In the genomic region with DNA sequence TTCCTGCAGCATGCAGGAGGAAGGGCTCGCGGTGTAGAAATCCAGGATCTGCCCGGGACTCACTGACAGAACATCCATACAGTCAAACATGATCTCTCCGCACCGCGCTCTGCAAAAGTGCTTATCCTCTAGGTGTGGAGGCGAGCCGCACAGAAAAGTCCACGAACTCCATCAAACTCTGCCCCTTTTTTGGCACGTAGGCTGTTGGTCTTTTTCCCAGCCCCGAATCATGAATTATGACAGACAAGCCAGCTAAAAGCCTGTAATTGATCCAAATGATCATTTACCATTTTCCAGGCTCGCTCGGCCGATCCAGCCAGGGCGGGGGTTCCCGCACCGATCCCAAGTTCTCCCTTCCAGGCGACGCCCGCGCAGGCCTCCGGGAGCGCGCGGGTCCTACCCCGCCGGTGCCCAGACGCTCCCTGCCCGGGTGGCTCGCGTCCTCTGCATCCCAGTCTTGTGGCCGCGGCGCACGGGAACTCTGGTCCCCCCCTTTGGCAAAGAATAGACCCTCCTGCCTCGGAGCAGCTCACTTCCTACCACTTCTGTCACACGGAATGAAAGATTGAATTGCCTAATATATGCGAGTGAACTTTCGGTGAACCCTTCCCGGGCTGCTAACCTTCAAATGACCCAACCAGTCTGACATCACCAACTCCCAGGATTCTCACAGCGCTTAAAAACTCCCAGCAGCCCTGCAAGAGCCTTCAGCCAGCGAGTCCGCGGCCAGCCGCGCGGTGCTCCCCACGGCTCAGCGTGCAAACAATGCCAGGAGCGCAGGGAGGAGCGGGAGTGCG, we compare ENCODE assay signal across 8 mouse cellular contexts.
DNase-seq lines count a peak whose midpoint lies in the region; ATAC-seq lines count a peak whose summit lies in the region.

No protein-coding gene starts in this region.

- H3K27ac ChIP-seq in embryonic facial prominence, embryonic 10.5 days (replicated peaks): peak overlapping the region; percentile 95
- peak overlapping the region; percentile 95 for H3K27ac ChIP-seq in intestine, embryonic 14.5 days (ENCODE audit: low read depth)

- peak overlapping the region; percentile 70 for H3K4me2 ChIP-seq in intestine, embryonic 14.5 days (ENCODE audit: low read length)

- intact Hi-C loops in left cerebral cortex, postnatal 10 days (cut with DNase I): loop anchor here (10.0 kb wide), 1 partner anchor 140 kb away; no protein-coding TSS in a partner anchor

- no peaks in the 10 kb centered on the region for H3K9me3 ChIP-seq in embryonic facial prominence, embryonic 10.5 days
- no peaks in the 10 kb centered on the region for H3K9me3 ChIP-seq in intestine, embryonic 14.5 days (ENCODE audit: control insufficient read depth, low read length)

- peak; percentile 93 for ATAC-seq in intestine, embryonic 14.5 days (replicated peaks; ENCODE audit: low FRiP score, low TSS enrichment, low read depth)
- peak; percentile 86 for ATAC-seq in megakaryocyte, adult 5-6 weeks (ENCODE audit: poor library complexity, severe bottlenecking)
- no peak for ATAC-seq in inflammation-experienced regulatory T-cells, adult 6 months

- peak overlapping the region; percentile 76 for H3K4me3 ChIP-seq in embryonic facial prominence, embryonic 10.5 days
- peak overlapping the region; percentile 68 for H3K4me3 ChIP-seq in intestine, embryonic 14.5 days (ENCODE audit: low read depth, low read length)

- under 1% methylated on average over 52 of the region's 52 CpGs for WGBS in embryonic facial prominence, embryonic 10.5 days
- WGBS in intestine, embryonic 14.5 days: under 1% methylated on average over 52 of the region's 52 CpGs

- H3K4me1 ChIP-seq in embryonic facial prominence, embryonic 10.5 days: peaks cover 54% of the 10 kb centered on the region
- peaks cover 16% of the 10 kb centered on the region for H3K4me1 ChIP-seq in intestine, embryonic 14.5 days (replicated peaks; ENCODE audit: control insufficient read depth, insufficient read depth, low read length)

- peak; percentile 88 for DNase-seq in brain, adult 2 months (ENCODE audit: low read depth, low spot score)
- peak; percentile 92 for DNase-seq in embryonic facial prominence, embryonic 10.5 days (ENCODE audit: low spot score)
- DNase-seq in gastrocnemius, postnatal 4 days (ENCODE audit: low spot score in 2 of 2): peak; percentile 46 to 79
- DNase-seq in intestine, embryonic 14.5 days (ENCODE audit: low spot score): peak; percentile 90
- peak; percentile 60 to 81 for DNase-seq in left cerebral cortex, postnatal 10 days (ENCODE audit: extremely low spot score in 1 of 2, low spot score in 2 of 2)
- peak; percentile 74 to 77 for DNase-seq in right cerebral cortex, adult 2 months (ENCODE audit: low spot score in 2 of 2)

- no peaks in the 10 kb centered on the region for H3K36me3 ChIP-seq in embryonic facial prominence, embryonic 10.5 days (replicated peaks)
- no peaks in the 10 kb centered on the region for H3K36me3 ChIP-seq in intestine, embryonic 14.5 days (ENCODE audit: control insufficient read depth, insufficient read depth, low read length)

- H3K9ac ChIP-seq in intestine, embryonic 14.5 days (ENCODE audit: low read length): peak overlapping the region; percentile 66

- peaks cover 35% of the 10 kb centered on the region for H3K27me3 ChIP-seq in embryonic facial prominence, embryonic 10.5 days (replicated peaks; ENCODE audit: low read depth, poor library complexity, severe bottlenecking)
- peaks cover 3% of the 10 kb centered on the region; the same call in 1 of the 2 replicates for H3K27me3 ChIP-seq in intestine, embryonic 14.5 days (replicated peaks; ENCODE audit: control insufficient read depth, insufficient read depth, low read length)
